Mouse (Mus musculus): Measurements from ENCODE around the gene Magea5.
"Not testable (repeated sequence)": the region's sequence is repeated elsewhere in the genome, so short reads cannot be mapped to it uniquely, and the experiment has no call there.

GRCm38 (mm10) chrX:155089693-155090092 is 26.7 kb upstream of the Magea5 start, which contains the start of gene Magea1:
- TF ChIP-seq CTCF (IDR thresholded peaks at IDR 0.05; ENCODE audit: extremely low read depth, insufficient read depth, insufficient read length, insufficient replicate concordance); POLR2A (IDR thresholded peaks at IDR 0.05; ENCODE audit: low read depth, low read length): not testable (repeated sequence)
